ENCODE assay signal across 9 mouse cellular contexts in genomic region chrX:143518917-143519316, GRCm38 (mm10). TPM values are rescaled to one million over a fixed set of nuclear protein-coding genes. Genes with fewer than 3 reads are reported as not detected.
DNase-seq lines count a peak whose midpoint lies in the region; ATAC-seq and TF ChIP-seq lines count a peak whose summit lies in the region.
"Had no signal": no experiment of that assay in that cellular context is flagged by ENCODE, and none has a peak within 500 bp of the region (broad histone marks: within the 10 kb centered on the region; RNA-seq: fewer than 3 reads in every experiment).

No protein-coding gene starts in this region.

- no peak for TF ChIP-seq POLR2A in cortical plate, adult 2 months (IDR thresholded peaks at IDR 0.05; ENCODE audit: extremely low read depth, insufficient read depth, low read length)
- TF ChIP-seq POLR2A in kidney, adult 2 months (IDR thresholded peaks at IDR 0.05; ENCODE audit: low read depth, low read length): no peak

- no peaks in the 10 kb centered on the region for H3K36me3 ChIP-seq in kidney, embryonic 16.5 days (ENCODE audit: insufficient read depth, low read length)
- no peaks in the 10 kb centered on the region for H3K36me3 ChIP-seq in hindbrain, embryonic 14.5 days (replicated peaks; ENCODE audit: control insufficient read depth, insufficient read depth)
- no peaks in the 10 kb centered on the region for H3K36me3 ChIP-seq in midbrain, embryonic 12.5 days
- H3K36me3 ChIP-seq in kidney, adult 2 months (ENCODE audit: control insufficient read depth, insufficient read depth, low read length): no peaks in the 10 kb centered on the region

- H3K27me3 ChIP-seq in kidney, embryonic 16.5 days (ENCODE audit: insufficient read depth, low read length): peaks cover 34% of the 10 kb centered on the region
- H3K27me3 ChIP-seq in hindbrain, embryonic 14.5 days (ENCODE audit: control insufficient read depth, insufficient read depth, low read length): 0 out of 2 replicates have a peak, but pooled peaks cover 3% of the 10 kb centered on the region
- peaks cover 26% of the 10 kb centered on the region for H3K27me3 ChIP-seq in midbrain, embryonic 12.5 days
- H3K27me3 ChIP-seq in kidney, adult 2 months (replicated peaks; ENCODE audit: control insufficient read depth, insufficient read depth, low read length): no peaks in the 10 kb centered on the region

- no peaks in the 10 kb centered on the region for H3K9me3 ChIP-seq in kidney, embryonic 16.5 days (ENCODE audit: low read length)
- no peaks in the 10 kb centered on the region for H3K9me3 ChIP-seq in hindbrain, embryonic 14.5 days (ENCODE audit: control insufficient read depth, low read length)
- H3K9me3 ChIP-seq in midbrain, embryonic 12.5 days: no peaks in the 10 kb centered on the region

- no peak for TF ChIP-seq CTCF in cortical plate, adult 2 months (IDR thresholded peaks at IDR 0.05; ENCODE audit: extremely low read depth, insufficient read depth, low read length)
- no peak for TF ChIP-seq CTCF in kidney, adult 2 months (conservative IDR thresholded peaks at IDR 0.05; ENCODE audit: insufficient read depth, insufficient read length, low read depth, low read length)

- no peak for ATAC-seq in kidney, embryonic 16.5 days (ENCODE audit: low FRiP score, low TSS enrichment)
- peak; percentile 80 for ATAC-seq in hindbrain, embryonic 14.5 days (ENCODE audit: low FRiP score)
- peak; percentile 78 for ATAC-seq in midbrain, embryonic 12.5 days (ENCODE audit: low FRiP score, low read depth)

- no peak for DNase-seq in kidney, adult 11 months
- DNase-seq in hindbrain, embryonic 14.5 days (ENCODE audit: low spot score): no peak
- DNase-seq in gastrocnemius, postnatal 10 days: no peak
- DNase-seq in ovary, postnatal 14 days (ENCODE audit: low spot score): no peak
- no peak for DNase-seq in kidney, adult 2 months

- H3K4me1 ChIP-seq in kidney, embryonic 16.5 days (ENCODE audit: insufficient read depth, low read length): no peaks in the 10 kb centered on the region
- H3K4me1 ChIP-seq in cortical plate, adult 2 months (ENCODE audit: control insufficient read depth, insufficient read depth, low read length): no peaks in the 10 kb centered on the region
- H3K4me1 ChIP-seq in hindbrain, embryonic 14.5 days (replicated peaks; ENCODE audit: control insufficient read depth, insufficient read depth, low read length): no peaks in the 10 kb centered on the region
- H3K4me1 ChIP-seq in midbrain, embryonic 12.5 days: no peaks in the 10 kb centered on the region
- no peaks in the 10 kb centered on the region for H3K4me1 ChIP-seq in kidney, adult 2 months (ENCODE audit: control insufficient read depth, insufficient read depth, low read length)

- H3K4me3 ChIP-seq in kidney, embryonic 16.5 days (ENCODE audit: low read length): peak overlapping the region; percentile 34
- peak overlapping the region; percentile 62 for H3K4me3 ChIP-seq in cortical plate, adult 2 months (ENCODE audit: insufficient read depth, low read length)
- peak overlapping the region; percentile 37 for H3K4me3 ChIP-seq in hindbrain, embryonic 14.5 days (replicated peaks; ENCODE audit: low read length)
- peak overlapping the region; percentile 46 for H3K4me3 ChIP-seq in midbrain, embryonic 12.5 days
- no peak overlapping the region for H3K4me3 ChIP-seq in kidney, adult 2 months (ENCODE audit: insufficient read depth, low read depth, low read length)

- H3K27ac ChIP-seq in kidney, embryonic 16.5 days (ENCODE audit: low read length): no peak overlapping the region
- H3K27ac ChIP-seq in cortical plate, adult 2 months (ENCODE audit: insufficient read depth, low read length): peak overlapping the region; percentile 80
- peak overlapping the region; percentile 83 for H3K27ac ChIP-seq in hindbrain, embryonic 14.5 days
- peak overlapping the region; percentile 89 for H3K27ac ChIP-seq in midbrain, embryonic 12.5 days (replicated peaks)
- no peak overlapping the region for H3K27ac ChIP-seq in kidney, adult 2 months (ENCODE audit: insufficient read depth, low read depth, low read length)
- H3K27ac ChIP-seq: liver, embryonic 14.5 days had no signal

- H3K4me2 ChIP-seq in kidney, embryonic 16.5 days (replicated peaks; ENCODE audit: low read depth, low read length): peak overlapping the region; percentile 57
- H3K4me2 ChIP-seq in hindbrain, embryonic 14.5 days (replicated peaks): peak overlapping the region; percentile 48
- H3K4me2 ChIP-seq in midbrain, embryonic 12.5 days (replicated peaks): peak overlapping the region; percentile 51

- H3K9ac ChIP-seq in kidney, embryonic 16.5 days (replicated peaks; ENCODE audit: low read length): no peak overlapping the region
- peak overlapping the region; percentile 57 for H3K9ac ChIP-seq in hindbrain, embryonic 14.5 days
- H3K9ac ChIP-seq in midbrain, embryonic 12.5 days (replicated peaks): peak overlapping the region; percentile 59
- H3K9ac ChIP-seq: liver, embryonic 14.5 days had no signal

- 27% methylated on average over 7 of the region's 7 CpGs for WGBS in kidney, embryonic 16.5 days
- 21% methylated on average over 7 of the region's 7 CpGs for WGBS in hindbrain, embryonic 14.5 days
- WGBS in midbrain, embryonic 12.5 days: 19% methylated on average over 7 of the region's 7 CpGs
- 2% methylated on average over 7 of the region's 7 CpGs for WGBS in kidney, adult 2 months

RNA-seq across cellular contexts. Expression of gene Pak3, which starts 0.5 kb away (rescaled TPM):
- polyA plus RNA-seq in kidney, embryonic 16.5 days (2015; fragmentation: Nextera tagmentation; extraction: Ambion mirVana): 3.7 and 4.2 TPM in 2 replicates
- polyA plus RNA-seq in cortical plate, adult 2 months (2012; rRNA removed): 17.3 and 26.9 TPM in 2 replicates
- polyA plus RNA-seq in hindbrain, embryonic 14.5 days (2014; fragmentation: Nextera tagmentation; extraction: Ambion mirVana): 253 and 301 TPM in 2 replicates
- 120 TPM in 2 replicates for polyA plus RNA-seq in midbrain, embryonic 12.5 days (2016; fragmentation: Nextera tagmentation; extraction: Ambion mirVana)
- 1 to 10 TPM; 4.9 to 7.3 TPM for total RNA-seq in gastrocnemius, postnatal 10 days (2021)
- 0.07 and 0.11 TPM in 2 replicates for polyA plus RNA-seq in kidney, adult 2 months (2012; rRNA removed)

Comparison
In these comparisons a context has a peak if more than half of its experiments do, and no peak if none do; other contexts are left out.
1. H3K27ac ChIP-seq: peak in cortical plate, adult 2 months (single experiment), hindbrain, embryonic 14.5 days (single experiment) and midbrain, embryonic 12.5 days (single experiment); none in kidney, embryonic 16.5 days (single experiment) and kidney, adult 2 months (single experiment).
2. Peak in every context shown above with its lines, with median percentiles within 50 percentile points of each other: H3K4me2 ChIP-seq.